Mouse (Mus musculus): ENCODE results near the gene Vps33b. TPM values are rescaled to one million over a fixed set of nuclear protein-coding genes. Genes with fewer than 3 reads are reported as not detected.

Vps33b gene
- polyA plus RNA-seq, 1 experiment from 2014 or later, result 17.4 TPM

- H3K27me3 ChIP-seq, result no peaks in the 10 kb centered on the region
- H3K4me1 ChIP-seq, result 0 out of 2 replicates have a peak, but pooled peaks cover 2% of the 10 kb centered on the region
- ATAC-seq (replicated peaks), result peak; percentile 98
- peak within 1 kb of the TSS; percentile 82 for H3K27ac ChIP-seq (replicated peaks)
- 0 out of 2 replicates have a peak, but pooled peaks cover 1% of the 10 kb centered on the region for H3K36me3 ChIP-seq
- peak within 1 kb of the TSS; percentile 69 for H3K9ac ChIP-seq (replicated peaks)
- H3K4me2 ChIP-seq (replicated peaks), result peak within 1 kb of the TSS; percentile 57
- H3K9me3 ChIP-seq, result no peaks in the 10 kb centered on the region
- under 1% methylated on average over 48 of the region's 48 CpGs for whole genome bisulfite sequencing
- H3K4me3 ChIP-seq, result peak within 1 kb of the TSS; percentile 62
Observed at GRCm38 (mm10) chr7:80246148-80246721, 23.2 kb upstream of the Vps33b start, which contains the start of gene Ttll13. Gene Ttll13 (plus strand): TSS chr7:80246376.

GRCm38 (mm10) chr7:80246859-80247258 lies 22.6 kb upstream of the Vps33b start:
- Histone ChIP-seq H3K4me1 (0 out of 2 replicates have a peak, but pooled peaks cover 2% of the 10 kb centered on the region), H3K27ac (replicated peaks) (0 out of 2 replicates have a peak overlapping the region, but pooled peaks have one; percentile 82), H3K27me3 (no peaks in the 10 kb centered on the region), H3K9ac (replicated peaks) (no peak overlapping the region), H3K36me3 (no peaks in the 10 kb centered on the region), H3K4me2 (replicated peaks) (peak overlapping the region; percentile 57), H3K4me3 (peak overlapping the region; percentile 62), H3K9me3 (no peaks in the 10 kb centered on the region)
- WGBS, result 73% methylated on average over 7 of the region's 7 CpGs
- no peak for ATAC-seq (replicated peaks)

- WGBS, result 80% methylated on average over 7 of the region's 7 CpGs
- Histone ChIP-seq H3K27ac (replicated peaks) (no peak overlapping the region), H3K27me3 (no peaks in the 10 kb centered on the region), H3K9ac (replicated peaks) (no peak overlapping the region), H3K9me3 (no peaks in the 10 kb centered on the region), H3K36me3 (no peaks in the 10 kb centered on the region), H3K4me3 (no peak overlapping the region), H3K4me1 (no peaks in the 10 kb centered on the region), H3K4me2 (replicated peaks) (no peak overlapping the region)
- no peak for ATAC-seq (replicated peaks)
Observed at GRCm38 (mm10) chr7:80252437-80252836, 17.0 kb upstream of the Vps33b start.

- H3K4me3 ChIP-seq, result no peak overlapping the region
- H3K4me1 ChIP-seq, result no peaks in the 10 kb centered on the region
- H3K4me2 ChIP-seq (replicated peaks), result no peak overlapping the region
- 86% methylated on average over 11 of the region's 11 CpGs for WGBS
- H3K9ac ChIP-seq (replicated peaks), result no peak overlapping the region
- H3K27me3 ChIP-seq, result peaks cover 4% of the 10 kb centered on the region
- no peaks in the 10 kb centered on the region for H3K36me3 ChIP-seq
- no peaks in the 10 kb centered on the region for H3K9me3 ChIP-seq
- H3K27ac ChIP-seq (replicated peaks), result no peak overlapping the region
- no peak for ATAC-seq (replicated peaks)
Observed at GRCm38 (mm10) chr7:80252886-80253285, 16.6 kb upstream of the Vps33b start.

- Histone ChIP-seq H3K9ac (replicated peaks) (no peak overlapping the region), H3K4me2 (replicated peaks) (no peak overlapping the region), H3K27me3 (peaks cover 25% of the 10 kb centered on the region), H3K9me3 (no peaks in the 10 kb centered on the region), H3K36me3 (no peaks in the 10 kb centered on the region), H3K27ac (replicated peaks) (no peak overlapping the region), H3K4me1 (peaks cover 5% of the 10 kb centered on the region), H3K4me3 (no peak overlapping the region)
- WGBS, result 80% methylated on average over 2 of the region's 2 CpGs
- no peak for ATAC-seq (replicated peaks)
Observed at GRCm38 (mm10) chr7:80255981-80256380, 13.5 kb upstream of the Vps33b start.

GRCm38 (mm10) chr7:80257706-80258105 lies 11.7 kb upstream of the Vps33b start:
- no peak for ATAC-seq (replicated peaks)
- Histone ChIP-seq H3K4me3 (no peak overlapping the region), H3K9ac (replicated peaks) (no peak overlapping the region), H3K4me2 (replicated peaks) (no peak overlapping the region), H3K36me3 (no peaks in the 10 kb centered on the region), H3K9me3 (no peaks in the 10 kb centered on the region), H3K27ac (replicated peaks) (no peak overlapping the region), H3K4me1 (peaks cover 15% of the 10 kb centered on the region), H3K27me3 (peaks cover 25% of the 10 kb centered on the region)
- WGBS, result 65% methylated on average over 2 of the region's 2 CpGs

- peaks cover 18% of the 10 kb centered on the region for H3K36me3 ChIP-seq
- H3K4me2 ChIP-seq (replicated peaks), result peak within 1 kb of the TSS; percentile 82
- peaks cover 15% of the 10 kb centered on the region for H3K4me1 ChIP-seq
- H3K9ac ChIP-seq (replicated peaks), result peak within 1 kb of the TSS; percentile 71
- 28% methylated on average over 40 of the region's 40 CpGs for WGBS
- peaks cover 25% of the 10 kb centered on the region for H3K27me3 ChIP-seq
- peak within 1 kb of the TSS; percentile 63 for H3K4me3 ChIP-seq
- H3K9me3 ChIP-seq, result no peaks in the 10 kb centered on the region
- peak within 1 kb of the TSS; percentile 71 for H3K27ac ChIP-seq (replicated peaks)
- peak; percentile 94 for ATAC-seq (replicated peaks)
Observed at GRCm38 (mm10) chr7:80260625-80261371, 8.7 kb upstream of the Vps33b start, which contains the start of gene Ngrn. Gene Ngrn (plus strand): TSS chr7:80261215.

GRCm38 (mm10) chr7:80261372-80261990 lies 8.0 kb upstream of the Vps33b start:
- H3K9ac ChIP-seq (replicated peaks), result peak overlapping the region; percentile 71
- under 1% methylated on average over 32 of the region's 32 CpGs for WGBS
- peak; percentile 64 for ATAC-seq (replicated peaks)

GRCm38 (mm10) chr7:80264606-80265005 lies 4.8 kb upstream of the Vps33b start:
- no peak for ATAC-seq (replicated peaks)
- peaks cover 5% of the 10 kb centered on the region for H3K27me3 ChIP-seq
- no peak overlapping the region for H3K9ac ChIP-seq (replicated peaks)
- H3K4me1 ChIP-seq, result peaks cover 24% of the 10 kb centered on the region
- H3K4me3 ChIP-seq, result no peak overlapping the region
- no peak overlapping the region for H3K27ac ChIP-seq (replicated peaks)
- no peak overlapping the region for H3K4me2 ChIP-seq (replicated peaks)
- no peaks in the 10 kb centered on the region for H3K9me3 ChIP-seq
- 94% methylated on average over 12 of the region's 12 CpGs for WGBS
- peaks cover 32% of the 10 kb centered on the region for H3K36me3 ChIP-seq

More at GRCm38 (mm10) chr7:80261372-80261990, 8.0 kb upstream of the Vps33b start:
- Histone ChIP-seq H3K4me1 (peaks cover 15% of the 10 kb centered on the region), H3K27ac (replicated peaks) (peak overlapping the region; percentile 71), H3K27me3 (peaks cover 25% of the 10 kb centered on the region), H3K4me3 (peak overlapping the region; percentile 63), H3K9me3 (no peaks in the 10 kb centered on the region), H3K4me2 (replicated peaks) (peak overlapping the region; percentile 82), H3K36me3 (peaks cover 25% of the 10 kb centered on the region)

- ATAC-seq (replicated peaks), result no peak
- no peak overlapping the region for H3K4me2 ChIP-seq (replicated peaks)
- H3K27me3 ChIP-seq, result no peaks in the 10 kb centered on the region
- peaks cover 28% of the 10 kb centered on the region for H3K4me1 ChIP-seq
- H3K27ac ChIP-seq (replicated peaks), result no peak overlapping the region
- no peak overlapping the region for H3K9ac ChIP-seq (replicated peaks)
- no peaks in the 10 kb centered on the region for H3K9me3 ChIP-seq
- WGBS, result 79% methylated on average over 1 of the region's 1 CpGs
- peaks cover 36% of the 10 kb centered on the region for H3K36me3 ChIP-seq
- H3K4me3 ChIP-seq, result no peak overlapping the region
Observed at GRCm38 (mm10) chr7:80267764-80268163, 1.7 kb upstream of the Vps33b start.

- Histone ChIP-seq H3K36me3 (peaks cover 49% of the 10 kb centered on the region), H3K27ac (replicated peaks) (peak overlapping the region; percentile 76)
- ATAC-seq (replicated peaks), result peak; percentile 88
Observed at GRCm38 (mm10) chr7:80269751-80270255, 354 bp downstream of the Vps33b start.

GRCm38 (mm10) chr7:80273456-80273855 lies 4.0 kb downstream of the Vps33b start:
- Histone ChIP-seq H3K4me2 (replicated peaks) (no peak overlapping the region), H3K27me3 (no peaks in the 10 kb centered on the region), H3K36me3 (peaks cover 59% of the 10 kb centered on the region), H3K27ac (replicated peaks) (no peak overlapping the region), H3K9ac (replicated peaks) (no peak overlapping the region), H3K9me3 (peaks cover 11% of the 10 kb centered on the region; the same call in 1 of the 2 replicates), H3K4me1 (peaks cover 26% of the 10 kb centered on the region), H3K4me3 (no peak overlapping the region)
- ATAC-seq (replicated peaks), result no peak
- 94% methylated on average over 2 of the region's 2 CpGs for WGBS

More at GRCm38 (mm10) chr7:80269751-80270255, 354 bp downstream of the Vps33b start:
- peak overlapping the region; percentile 78 for H3K9ac ChIP-seq (replicated peaks)
- under 1% methylated on average over 23 of the region's 23 CpGs for WGBS
- H3K4me1 ChIP-seq, result peaks cover 28% of the 10 kb centered on the region
- peaks cover 6% of the 10 kb centered on the region; the same call in 1 of the 2 replicates for H3K9me3 ChIP-seq
- peak overlapping the region; percentile 68 for H3K4me3 ChIP-seq
- no peaks in the 10 kb centered on the region for H3K27me3 ChIP-seq
- H3K4me2 ChIP-seq (replicated peaks), result peak overlapping the region; percentile 84
